Mouse (Mus musculus) G1E-ER4 (cell line): Measurements from ENCODE around the gene Rbfox1. TPM values are rescaled to one million over a fixed set of nuclear protein-coding genes. Genes with fewer than 3 reads are reported as not detected.

Experiments used
- GATA1 ChIP-seq: IDR thresholded peaks from one replicate; pipeline ENCODE4 v1.8.0; 2012; ENCODE audit warnings: low read length, inconsistent platforms
- polyA plus RNA-seq: library from polyadenylated mRNA; stranded (reverse); fragments of >175 nt; gene quantifications from 2 replicates; pipeline ENCODE4 v1.2.3, GENCODE M21; 2012

The Rbfox1 gene
- polyA plus RNA-seq, 1 experiment = not detected

- TF ChIP-seq GATA1 = no peak
These were observed 225.0 kb downstream of the Rbfox1 start for GRCm38 (mm10) chr16:6110121-6110520.

- TF ChIP-seq GATA1 = no peak
These were observed 228.8 kb downstream of the Rbfox1 start for GRCm38 (mm10) chr16:6113836-6114475.

DNA sequence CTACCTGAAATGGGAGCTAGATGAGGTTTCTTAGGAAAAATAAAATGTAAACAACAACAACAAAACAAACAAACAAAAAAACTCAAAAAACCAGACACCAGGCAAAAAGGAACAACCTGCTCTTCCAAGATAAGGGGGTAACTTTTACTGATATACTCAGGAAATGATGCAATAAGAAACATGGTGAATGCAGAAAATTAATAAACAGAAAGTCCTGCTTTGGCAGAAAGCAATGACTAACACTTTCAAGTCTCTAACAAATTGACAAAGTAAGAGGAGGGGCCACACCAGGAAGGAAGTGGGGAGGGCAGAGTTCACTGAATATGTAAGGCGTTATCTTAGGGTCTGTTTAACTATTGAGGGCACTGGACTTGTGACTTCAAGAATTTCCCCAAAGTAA lies 234.3 kb downstream of the Rbfox1 start:
- no peak for TF ChIP-seq GATA1

- no peak for TF ChIP-seq GATA1
These were observed 236.1 kb downstream of the Rbfox1 start for GRCm38 (mm10) chr16:6121232-6121631.

DNA sequence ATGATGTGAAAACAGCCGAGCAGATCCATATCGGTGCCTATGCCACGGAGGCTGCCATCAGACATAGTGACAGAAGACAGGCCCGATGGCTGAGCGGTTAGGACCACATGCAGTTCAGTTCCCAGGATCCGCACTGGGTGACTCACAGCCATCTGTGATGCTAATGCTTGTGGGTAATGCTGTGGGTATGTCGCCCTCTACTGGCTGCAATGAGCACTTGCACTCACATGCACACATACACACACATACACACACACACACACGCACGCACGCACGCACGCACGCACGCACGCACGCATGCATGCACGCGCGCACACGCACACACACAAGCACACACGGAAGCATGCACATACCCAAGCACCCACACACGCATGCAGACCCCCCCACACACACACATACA lies 237.7 kb downstream of the Rbfox1 start:
- TF ChIP-seq GATA1 = no peak

GRCm38 (mm10) chr16:6128314-6128713 lies 243.2 kb downstream of the Rbfox1 start:
- TF ChIP-seq GATA1 = no peak

- TF ChIP-seq GATA1 = no peak
These were observed 249.9 kb downstream of the Rbfox1 start for GRCm38 (mm10) chr16:6135016-6135415.

GRCm38 (mm10) chr16:6139432-6139831 lies 254.3 kb downstream of the Rbfox1 start:
- TF ChIP-seq GATA1 = no peak

GRCm38 (mm10) chr16:6147957-6148356 lies 262.8 kb downstream of the Rbfox1 start:
- TF ChIP-seq GATA1 = no peak

DNA sequence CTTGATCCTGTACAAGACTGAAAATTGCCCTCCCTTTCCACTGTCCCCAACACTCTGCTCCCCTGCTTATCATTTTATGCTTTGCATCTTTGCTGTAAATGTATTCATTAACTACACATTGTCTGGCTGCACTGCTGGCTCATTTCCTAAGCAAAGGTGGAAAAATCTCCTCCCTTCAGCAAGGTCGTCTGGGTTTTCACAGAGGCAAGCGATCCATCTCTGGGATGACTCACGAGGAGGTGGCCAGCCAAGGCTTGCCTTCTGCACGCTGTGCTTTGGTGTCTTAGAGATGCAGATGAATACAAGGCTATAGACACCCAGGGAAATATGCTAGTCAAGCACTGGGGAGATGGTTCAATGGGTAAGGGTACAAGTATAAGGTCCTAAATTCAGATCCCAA lies 264.2 kb downstream of the Rbfox1 start:
- TF ChIP-seq GATA1 = no peak

- no peak for TF ChIP-seq GATA1
These were observed 270.4 kb downstream of the Rbfox1 start for GRCm38 (mm10) chr16:6155556-6155955.

DNA sequence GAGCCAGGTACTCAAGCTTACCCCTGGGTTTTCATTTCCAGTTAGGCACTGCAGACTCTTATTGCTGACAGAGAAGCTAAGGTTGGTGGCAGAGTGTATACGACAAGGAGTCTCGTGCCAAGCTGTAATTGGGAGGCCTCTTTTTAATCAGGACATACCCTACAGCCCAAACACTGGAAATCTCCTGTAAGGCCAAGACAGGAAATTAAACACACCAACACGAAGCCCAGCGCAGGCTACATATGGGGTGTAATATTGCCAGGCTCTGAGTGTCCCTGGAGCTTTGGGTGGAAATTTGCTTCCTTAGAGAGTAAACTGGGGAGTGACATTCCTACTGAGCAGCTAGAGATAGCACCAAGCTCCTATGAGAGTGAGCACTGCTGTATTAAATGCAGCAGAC lies 279.3 kb downstream of the Rbfox1 start:
- no peak for TF ChIP-seq GATA1

DNA sequence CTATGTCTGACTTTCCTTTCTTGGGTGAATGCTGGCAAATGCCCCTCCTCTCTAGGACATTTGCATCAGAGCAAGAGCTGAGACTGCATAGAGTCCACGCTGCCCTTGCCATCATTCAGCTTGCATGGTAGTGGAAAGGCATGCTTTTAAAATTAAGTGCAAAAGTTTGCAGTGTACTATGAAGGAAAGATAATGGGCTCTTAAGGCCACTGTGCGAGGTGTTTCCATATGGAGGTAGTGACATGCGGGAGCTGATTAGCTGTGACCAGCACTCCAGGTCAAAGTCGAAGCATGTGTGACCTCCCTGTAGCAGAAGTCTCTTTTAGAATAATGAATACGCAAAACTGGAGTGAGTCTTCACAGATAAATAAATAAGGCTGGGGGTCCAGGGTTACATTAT lies 284.2 kb downstream of the Rbfox1 start:
- TF ChIP-seq GATA1 = no peak

DNA sequence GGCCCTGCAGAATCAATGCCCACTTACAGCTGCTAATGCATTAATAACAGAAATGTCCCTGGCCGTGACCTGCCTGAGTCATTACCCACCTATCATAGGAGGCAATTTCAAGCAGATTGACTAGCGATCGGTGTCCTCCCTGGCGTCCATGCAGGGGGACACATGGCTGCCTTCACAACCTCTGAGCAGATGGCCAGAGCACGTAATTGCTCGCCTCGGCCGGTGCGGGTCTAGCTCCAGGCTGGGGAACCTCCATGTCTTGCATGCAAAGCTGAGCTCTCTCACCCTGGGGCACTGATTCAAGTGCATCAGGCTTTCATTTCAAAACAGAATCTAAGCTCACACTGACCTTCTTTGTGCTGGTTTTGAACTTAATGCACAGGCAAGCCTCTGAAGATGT lies 295.7 kb downstream of the Rbfox1 start:
- TF ChIP-seq GATA1 = no peak

GRCm38 (mm10) chr16:6182329-6182728 lies 297.2 kb downstream of the Rbfox1 start:
- no peak for TF ChIP-seq GATA1

GRCm38 (mm10) chr16:6192358-6192757 lies 307.2 kb downstream of the Rbfox1 start:
- no peak for TF ChIP-seq GATA1

- no peak for TF ChIP-seq GATA1
These were observed 321.3 kb downstream of the Rbfox1 start for GRCm38 (mm10) chr16:6206431-6206830.

DNA sequence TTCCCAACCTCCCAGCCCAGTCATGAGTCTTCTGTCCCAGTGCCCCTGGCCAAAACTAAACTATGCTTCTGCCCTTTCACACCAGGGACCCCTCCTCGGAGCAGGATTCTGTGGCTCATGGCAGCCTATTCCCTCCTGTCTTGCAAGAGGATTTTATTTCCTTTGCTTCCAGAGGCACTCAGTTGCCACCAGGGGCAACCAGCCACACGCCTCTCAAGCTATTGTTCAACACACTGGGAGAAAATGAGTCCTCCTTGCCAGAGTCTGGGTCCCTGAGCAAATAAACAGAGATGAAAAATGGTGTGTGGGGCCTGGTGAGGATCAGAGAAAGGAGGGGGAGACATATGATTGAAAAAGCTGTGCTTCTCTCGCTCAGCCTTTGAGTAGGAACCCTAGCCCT lies 327.8 kb downstream of the Rbfox1 start:
- no peak for TF ChIP-seq GATA1
